Mouse (Mus musculus) ES-Bruce4 (cell line): ENCODE data around the gene Zdhhc7.

Source experiments
- CTCF ChIP-seq: IDR thresholded peaks from one replicate; pipeline ENCODE4 v1.8.1; 2011; ENCODE audit warnings: low read depth, low read length
- EP300 ChIP-seq: IDR thresholded peaks from 2 replicates; pipeline ENCODE4 v1.6.1; 2011; ENCODE audit warnings: low read depth, low read length; ENCODE audit not compliant: insufficient read depth
- POLR2A ChIP-seq: IDR thresholded peaks from one replicate; pipeline ENCODE4 v1.8.1; 2011; ENCODE audit warnings: low read length; ENCODE audit not compliant: insufficient read depth

DNA sequence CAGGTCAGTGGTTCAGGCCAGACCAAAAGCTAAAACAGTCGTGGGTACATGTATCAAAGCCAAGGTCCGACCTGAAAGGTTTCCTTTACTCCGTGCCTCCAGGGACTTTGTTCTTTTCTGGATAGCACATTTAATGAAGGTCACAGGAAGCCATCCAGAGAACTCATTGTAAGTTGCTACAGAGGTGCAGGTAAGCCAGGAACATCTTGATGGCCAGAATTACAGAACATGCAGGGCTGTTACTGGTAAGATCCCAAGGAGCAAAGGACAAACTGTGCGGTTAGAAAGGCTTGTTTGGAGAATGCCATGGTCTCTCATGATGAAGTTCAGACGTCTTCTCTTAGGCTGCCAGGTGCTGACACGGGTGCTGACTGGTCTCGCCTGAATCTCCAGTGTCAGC, 15.3 kb upstream of the Zdhhc7 start:
- TF ChIP-seq CTCF = no peak
- no peak for TF ChIP-seq POLR2A
- TF ChIP-seq EP300 = no peak
